Mouse (Mus musculus): Measurements from ENCODE around the gene Tmem125. TPM values are rescaled to one million over a fixed set of nuclear protein-coding genes. Genes with fewer than 3 reads are reported as not detected.
"Not testable (repeated sequence)": the region's sequence is repeated elsewhere in the genome, so short reads cannot be mapped to it uniquely, and the experiment has no call there.

Gene Tmem125
- total RNA-seq (2021) = under 1 TPM in 1 of 2 experiments, not detected in 1; 0.33 TPM

GRCm38 (mm10) chr4:118543592-118544260, at the start of gene Tmem125:
Gene Tmem125 (minus strand): TSS chr4:118544044.
- DNase-seq = peak; percentile 23 to 41
- intact Hi-C loops (cut with DNase I) = no loop called here

DNA sequence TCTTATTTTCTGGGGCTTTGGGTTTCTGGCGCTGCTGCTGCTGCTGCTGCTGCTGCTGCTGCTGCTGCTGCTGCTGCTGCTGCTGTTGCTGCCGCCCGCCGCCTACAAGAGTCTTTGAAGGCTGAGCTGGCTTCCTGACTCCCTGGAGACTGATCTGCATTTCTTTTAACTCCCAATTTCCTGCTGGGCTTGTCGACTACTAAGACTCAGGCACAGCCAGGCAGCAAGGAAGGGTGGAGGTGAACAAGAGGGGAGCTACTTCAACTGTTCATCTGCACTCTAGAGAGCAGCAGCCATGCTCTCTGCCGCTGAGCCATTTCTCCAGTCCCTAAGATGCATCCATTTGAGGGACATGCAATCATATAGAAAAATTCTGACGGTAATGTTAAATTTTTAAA, 45.9 kb upstream of the Tmem125 start:
- intact Hi-C loops (cut with DNase I) = no loop called here
- no peak for DNase-seq

- DNase-seq = no peak
- intact Hi-C loops (cut with DNase I) = no loop called here
Observed at GRCm38 (mm10) chr4:118589053-118589732, 45.3 kb upstream of the Tmem125 start.

- intact Hi-C loops (cut with DNase I) = no loop called here
- DNase-seq = no peak
Observed at GRCm38 (mm10) chr4:118582629-118583028, 38.8 kb upstream of the Tmem125 start.

GRCm38 (mm10) chr4:118581508-118581907, 37.7 kb upstream of the Tmem125 start:
- intact Hi-C loops (cut with DNase I) = no loop called here
- no peak for DNase-seq

GRCm38 (mm10) chr4:118579313-118579712, 35.5 kb upstream of the Tmem125 start:
- DNase-seq = peak in 1 of 2 experiments; percentile 40
- intact Hi-C loops (cut with DNase I) = loop anchor here (5.0 kb wide), 1 partner anchor 362 kb away; no protein-coding TSS in a partner anchor

DNA sequence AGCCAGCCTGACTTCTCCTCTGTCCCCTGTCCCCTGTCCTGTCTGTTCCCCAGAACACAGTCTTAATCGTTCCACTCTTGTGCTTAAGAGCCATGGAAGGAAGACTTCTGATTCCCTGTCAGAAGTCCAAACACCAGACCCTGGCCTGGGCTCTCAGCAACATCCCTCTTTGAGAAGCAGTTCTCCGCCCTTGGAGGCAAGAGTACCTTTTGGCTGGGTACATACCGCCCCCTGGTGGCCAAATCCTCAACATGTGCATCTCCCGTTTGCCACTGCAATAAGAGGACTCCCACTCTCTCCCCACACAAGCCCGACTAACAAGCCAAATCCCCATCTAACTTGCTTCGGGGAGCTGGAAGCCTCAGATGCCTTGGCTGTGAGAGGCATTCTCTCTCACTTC, 32.3 kb upstream of the Tmem125 start:
- intact Hi-C loops (cut with DNase I) = loop anchor here (5.0 kb wide), 1 partner anchor 359 kb away; no protein-coding TSS in a partner anchor
- DNase-seq = peak; percentile 71 to 86

GRCm38 (mm10) chr4:118571441-118571840, 27.6 kb upstream of the Tmem125 start:
- intact Hi-C loops (cut with DNase I) = no loop called here
- no peak for DNase-seq

GRCm38 (mm10) chr4:118569320-118569719, 25.5 kb upstream of the Tmem125 start:
- intact Hi-C loops (cut with DNase I) = loop anchor here (5.0 kb wide), 2 partner anchors 122 to 162 kb away; partner anchors contain the start of genes Med8 and Szt2
- no peak for DNase-seq

- intact Hi-C loops (cut with DNase I) = loop anchor here (5.0 kb wide), 2 partner anchors 121 to 161 kb away; partner anchors contain the start of genes Med8 and Szt2
- no peak for DNase-seq
Observed at GRCm38 (mm10) chr4:118568709-118569108, 24.9 kb upstream of the Tmem125 start.

DNA sequence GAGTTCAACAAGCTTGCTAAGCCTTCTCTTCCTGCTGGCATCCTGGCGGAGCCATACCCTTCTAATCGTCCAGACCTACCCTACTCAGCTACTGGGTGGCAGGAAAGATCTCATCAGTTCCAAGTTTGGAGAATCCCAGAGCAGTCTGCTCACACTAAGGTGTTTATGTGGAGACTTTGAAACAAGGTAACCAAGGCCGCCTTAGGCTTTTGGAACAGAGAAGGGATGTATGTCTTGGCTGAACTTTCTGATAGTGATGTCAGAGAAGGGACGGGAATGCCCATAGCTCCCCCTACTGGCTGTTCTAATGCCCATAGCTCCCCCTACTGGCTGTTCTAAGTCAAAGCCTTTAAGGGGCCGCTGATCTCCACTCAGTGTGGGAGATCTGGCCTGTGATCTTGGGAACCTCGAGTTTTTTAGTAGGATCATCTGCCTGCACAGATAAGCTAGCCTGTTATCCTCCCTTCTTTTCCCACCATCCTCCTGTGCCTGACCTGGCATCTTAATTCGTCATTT, 22.4 kb upstream of the Tmem125 start:
- DNase-seq = peak; percentile 49 to 51
- intact Hi-C loops (cut with DNase I) = loop anchor here (5.0 kb wide), 2 partner anchors 119 to 159 kb away; partner anchors contain the start of genes Med8 and Szt2

- no peak for DNase-seq
- intact Hi-C loops (cut with DNase I) = loop anchor here (5.0 kb wide), 2 partner anchors 118 to 158 kb away; partner anchors contain the start of genes Med8 and Szt2
Observed at GRCm38 (mm10) chr4:118564926-118565279, 21.1 kb upstream of the Tmem125 start.

DNA sequence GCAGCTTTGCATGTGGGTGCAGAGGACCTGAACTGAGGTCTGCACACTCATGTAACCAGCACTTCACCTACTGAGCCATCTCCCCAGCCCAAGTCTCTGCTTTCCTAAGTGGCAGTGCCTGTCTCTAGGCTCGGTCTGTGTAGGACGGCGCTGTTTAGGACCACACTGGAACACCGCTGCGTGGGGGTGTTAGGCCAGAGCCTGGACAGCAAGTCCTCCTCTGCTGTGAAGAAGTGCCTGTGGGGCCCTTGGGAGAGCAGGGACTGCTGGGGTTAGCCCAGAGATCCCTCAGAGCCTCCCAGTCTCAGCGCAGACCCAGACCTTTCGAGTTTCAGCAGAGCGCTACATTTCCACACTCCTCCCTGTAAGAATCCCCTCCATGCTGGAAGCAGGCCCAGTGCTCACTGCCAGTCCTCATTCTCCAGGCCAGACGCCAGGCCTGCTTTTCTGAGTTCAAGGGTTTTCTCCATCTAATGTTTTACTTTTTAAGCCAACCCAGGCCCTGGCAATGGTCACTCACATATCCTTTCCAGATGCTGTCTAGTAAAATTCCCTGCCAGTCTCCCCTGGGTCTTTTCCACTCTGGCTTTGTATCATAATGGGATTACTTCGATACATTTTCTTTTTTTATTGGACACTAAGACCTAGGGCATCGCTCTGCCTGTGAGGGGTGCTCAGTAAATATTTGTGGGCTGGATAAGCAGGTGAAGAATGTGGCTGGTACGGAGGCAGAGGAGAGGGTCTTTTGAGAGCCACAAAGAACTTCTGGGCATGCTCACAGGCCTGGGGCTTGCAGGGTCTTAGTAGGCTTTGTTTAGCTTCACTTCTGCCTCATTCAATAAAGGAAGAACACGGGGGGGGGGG, 20.4 kb upstream of the Tmem125 start:
- intact Hi-C loops (cut with DNase I) = no loop called here
- no peak for DNase-seq

- DNase-seq = no peak
- intact Hi-C loops (cut with DNase I) = no loop called here
Observed at GRCm38 (mm10) chr4:118553039-118553649, 9.3 kb upstream of the Tmem125 start.

DNA sequence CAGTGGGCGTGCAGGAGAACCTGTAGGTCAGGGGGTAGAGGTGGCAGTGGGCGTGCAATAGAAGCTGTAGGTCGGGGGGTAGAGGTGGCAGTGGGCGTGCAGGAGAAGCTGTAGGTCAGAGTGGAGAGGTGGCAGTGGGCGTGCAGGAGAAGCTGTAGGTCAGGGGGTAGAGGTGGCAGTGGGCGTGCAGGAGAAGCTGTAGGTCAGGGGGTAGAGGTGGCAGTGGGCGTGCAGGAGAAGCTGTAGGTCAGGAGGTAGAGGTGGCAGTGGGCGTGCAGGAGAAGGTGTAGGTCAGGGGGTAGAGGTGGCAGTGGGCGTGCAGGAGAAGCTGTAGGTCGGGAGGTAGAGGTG, 4.3 kb upstream of the Tmem125 start:
- DNase-seq = peak in 1 of 2 experiments; percentile 10
- intact Hi-C loops (cut with DNase I) = not testable (repeated sequence)

DNA sequence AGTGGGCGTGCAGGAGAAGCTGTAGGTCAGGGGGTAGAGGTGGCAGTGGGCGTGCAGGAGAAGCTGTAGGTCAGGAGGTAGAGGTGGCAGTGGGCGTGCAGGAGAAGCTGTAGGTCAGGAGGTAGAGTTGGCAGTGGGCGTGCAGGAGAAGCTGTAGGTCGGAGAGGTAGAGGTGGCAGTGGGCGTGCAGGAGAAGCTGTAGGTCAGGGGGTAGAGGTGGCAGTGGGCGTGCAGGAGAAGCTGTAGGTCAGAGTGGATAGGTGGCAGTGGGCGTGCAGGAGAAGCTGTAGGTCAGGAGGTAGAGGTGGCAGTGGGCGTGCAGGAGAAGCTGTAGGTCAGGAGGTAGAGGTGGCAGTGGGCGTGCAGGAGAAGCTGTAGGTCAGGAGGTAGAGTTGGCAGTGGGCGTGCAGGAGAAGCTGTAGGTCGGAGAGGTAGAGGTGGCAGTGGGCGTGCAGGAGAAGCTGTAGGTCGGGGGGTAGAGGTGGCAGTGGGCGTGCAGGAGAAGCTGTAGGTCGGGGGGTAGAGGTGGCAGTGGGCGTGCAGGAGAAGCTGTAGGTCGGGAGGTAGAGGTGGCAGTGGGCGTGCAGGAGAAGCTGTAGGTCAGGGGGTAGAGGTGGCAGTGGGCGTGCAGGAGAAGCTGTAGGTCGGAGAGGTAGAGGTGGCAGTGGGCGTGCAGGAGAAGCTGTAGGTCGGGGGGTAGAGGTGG, 3.7 kb upstream of the Tmem125 start:
- peak; percentile 66 to 70 for DNase-seq
- intact Hi-C loops (cut with DNase I) = not testable (repeated sequence)

DNA sequence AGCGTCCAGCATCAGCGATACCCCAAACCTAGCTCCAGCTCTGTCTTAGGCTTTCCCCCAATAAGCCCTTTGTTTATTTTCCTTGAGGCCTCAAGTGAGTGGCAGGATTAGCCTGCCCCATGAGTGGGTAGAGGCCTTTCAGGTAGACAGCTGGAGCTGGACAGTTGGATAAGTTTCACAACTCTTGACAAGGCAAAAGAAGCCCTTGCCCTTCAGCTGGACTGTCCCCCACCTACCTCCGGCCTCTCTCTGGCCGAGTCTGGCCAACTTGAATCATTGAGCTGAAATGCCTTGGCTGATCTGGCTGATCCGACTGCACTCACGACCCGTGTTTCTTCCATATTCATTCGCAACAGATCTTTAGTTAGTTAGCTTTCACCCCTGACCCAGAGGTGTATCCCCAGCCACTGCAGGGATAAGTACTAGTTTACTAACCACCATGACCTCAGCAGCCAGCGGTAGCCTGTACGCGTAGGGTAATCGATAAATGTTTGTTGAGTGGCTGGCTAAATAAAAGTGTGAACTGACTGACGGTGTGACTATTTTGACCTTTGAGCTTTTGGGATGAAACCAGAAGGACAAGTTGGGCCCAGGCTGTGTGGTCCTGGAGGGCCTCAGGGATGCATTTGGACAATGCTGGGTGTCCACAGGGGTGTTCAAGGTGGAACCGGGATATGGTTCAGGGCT, 740 bp upstream of the Tmem125 start:
- intact Hi-C loops (cut with DNase I) = no loop called here
- DNase-seq = no peak

DNA sequence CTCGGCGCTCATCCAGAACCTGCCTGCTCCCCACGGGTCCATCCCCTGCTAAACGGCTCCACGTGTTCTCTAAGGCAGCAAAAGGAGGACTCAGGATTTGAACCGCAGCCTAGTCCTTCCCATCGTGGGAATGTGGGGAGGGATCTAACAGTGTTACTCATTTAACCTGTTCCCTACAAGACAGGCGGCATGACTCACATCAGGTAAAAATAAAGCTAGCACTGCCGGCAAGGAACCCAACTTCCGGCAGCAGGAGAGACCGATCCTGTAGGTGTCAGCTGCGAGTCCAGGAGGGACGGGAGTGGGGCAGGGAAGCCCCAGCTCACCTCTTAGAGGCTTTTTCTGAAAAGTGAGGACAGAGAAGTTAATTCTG, 700 bp downstream of the Tmem125 start:
- DNase-seq = peak in 1 of 2 experiments; percentile 14
- intact Hi-C loops (cut with DNase I) = no loop called here

DNA sequence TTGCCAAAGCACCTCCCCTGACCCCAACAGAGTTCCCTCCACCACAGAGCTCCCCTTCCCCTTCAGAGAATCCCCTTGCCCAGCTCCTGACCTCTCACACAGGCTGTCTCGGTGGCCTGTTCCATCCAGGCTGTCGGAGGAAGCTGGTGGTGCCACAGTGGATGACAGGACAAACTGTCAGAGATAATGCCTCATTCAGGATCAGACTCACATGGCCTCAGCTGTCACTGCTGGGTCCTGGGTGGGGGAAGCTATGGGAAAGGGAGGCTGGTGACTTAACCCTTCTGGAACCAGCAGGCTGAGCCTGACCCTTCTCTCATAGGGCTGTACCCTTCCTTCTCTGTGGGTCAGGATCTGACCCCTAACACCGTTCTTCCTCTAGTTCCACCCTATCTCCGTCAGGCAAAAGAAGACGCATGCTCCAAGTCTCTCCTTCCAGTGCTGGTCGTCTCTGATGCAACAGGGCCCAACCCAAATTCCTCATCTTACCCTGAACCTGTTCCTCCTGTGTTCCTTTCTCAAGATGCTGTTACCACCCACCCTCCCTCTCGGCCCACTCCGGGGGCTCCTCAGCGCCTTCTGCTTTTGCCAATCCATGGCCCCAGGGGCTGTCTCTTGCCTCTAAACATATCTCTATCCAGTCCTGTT, 1.2 kb downstream of the Tmem125 start:
- DNase-seq = no peak
- intact Hi-C loops (cut with DNase I) = no loop called here

Data from heart, postnatal 36 days (tissue).